Mouse (Mus musculus): Measurements from ENCODE around the gene Acap1. TPM values are rescaled to one million over a fixed set of nuclear protein-coding genes. Genes with fewer than 3 reads are reported as not detected.

Gene Acap1
- polyA plus RNA-seq, 1 experiment: 1.5 TPM

GRCm38 (mm10) chr11:69849128-69849527 is 46.2 kb downstream of the Acap1 start:
- Histone ChIP-seq H3K4me3 (ENCODE audit: low read depth, low read length) (no peak overlapping the region), H3K27ac (ENCODE audit: insufficient read depth, low read length) (no peak overlapping the region), H3K9ac (ENCODE audit: low read depth, poor library complexity, severe bottlenecking) (no peak overlapping the region), H3K9me3 (replicated peaks; ENCODE audit: control insufficient read depth, insufficient read depth, low read length, poor library complexity, severe bottlenecking) (no peaks in the 10 kb centered on the region), H3K4me1 (ENCODE audit: control insufficient read depth, insufficient read depth, low read length) (peaks cover 4% of the 10 kb centered on the region), H3K36me3 (ENCODE audit: control insufficient read depth, insufficient read depth, low read length, poor library complexity, severe bottlenecking) (peaks cover 14% of the 10 kb centered on the region), H3K27me3 (ENCODE audit: control insufficient read depth, insufficient read depth, low read length, poor library complexity, severe bottlenecking) (no peaks in the 10 kb centered on the region)
- TF ChIP-seq POLR2A (IDR thresholded peaks at IDR 0.05; ENCODE audit: insufficient read depth, low read length): no peak
- TF ChIP-seq CTCF (IDR thresholded peaks at IDR 0.05; ENCODE audit: low read depth, low read length): no peak
- no peak for TF ChIP-seq EP300 (IDR thresholded peaks at IDR 0.05; ENCODE audit: insufficient read depth, low read depth, low read length)

DNA sequence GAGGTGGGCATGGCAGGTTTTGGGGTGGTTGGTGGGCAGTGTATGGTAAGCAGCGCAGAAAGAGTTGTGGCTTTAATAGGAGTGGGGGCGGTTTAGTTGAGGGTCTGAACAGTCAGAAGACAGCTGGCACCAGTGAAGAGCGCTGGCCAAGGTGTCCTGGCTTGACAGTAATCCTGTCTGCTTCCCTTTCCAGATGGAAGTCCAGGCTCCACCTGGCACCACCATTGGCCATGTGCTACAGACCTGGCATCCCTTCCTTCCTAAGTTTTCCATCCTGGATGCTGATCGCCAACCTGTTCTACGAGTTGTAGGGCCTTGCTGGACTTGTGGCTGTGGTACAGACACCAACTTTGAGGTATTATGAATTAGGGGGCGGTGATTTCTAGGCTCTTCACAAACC is 47.3 kb downstream of the Acap1 start:
- Histone ChIP-seq H3K4me1 (ENCODE audit: control insufficient read depth, insufficient read depth, low read length) (peaks cover 4% of the 10 kb centered on the region), H3K27me3 (ENCODE audit: control insufficient read depth, insufficient read depth, low read length, poor library complexity, severe bottlenecking) (no peaks in the 10 kb centered on the region), H3K27ac (ENCODE audit: insufficient read depth, low read length) (no peak overlapping the region), H3K9me3 (replicated peaks; ENCODE audit: control insufficient read depth, insufficient read depth, low read length, poor library complexity, severe bottlenecking) (no peaks in the 10 kb centered on the region), H3K9ac (ENCODE audit: low read depth, poor library complexity, severe bottlenecking) (0 out of 2 replicates have a peak overlapping the region, but pooled peaks have one; percentile 48), H3K4me3 (ENCODE audit: low read depth, low read length) (peak overlapping the region; percentile 76; the same call in 1 of the 2 replicates), H3K36me3 (ENCODE audit: control insufficient read depth, insufficient read depth, low read length, poor library complexity, severe bottlenecking) (peaks cover 14% of the 10 kb centered on the region)
- no peak for TF ChIP-seq POLR2A (IDR thresholded peaks at IDR 0.05; ENCODE audit: insufficient read depth, low read length)
- TF ChIP-seq EP300 (IDR thresholded peaks at IDR 0.05; ENCODE audit: insufficient read depth, low read depth, low read length): no peak
- no peak for TF ChIP-seq CTCF (IDR thresholded peaks at IDR 0.05; ENCODE audit: low read depth, low read length)

DNA sequence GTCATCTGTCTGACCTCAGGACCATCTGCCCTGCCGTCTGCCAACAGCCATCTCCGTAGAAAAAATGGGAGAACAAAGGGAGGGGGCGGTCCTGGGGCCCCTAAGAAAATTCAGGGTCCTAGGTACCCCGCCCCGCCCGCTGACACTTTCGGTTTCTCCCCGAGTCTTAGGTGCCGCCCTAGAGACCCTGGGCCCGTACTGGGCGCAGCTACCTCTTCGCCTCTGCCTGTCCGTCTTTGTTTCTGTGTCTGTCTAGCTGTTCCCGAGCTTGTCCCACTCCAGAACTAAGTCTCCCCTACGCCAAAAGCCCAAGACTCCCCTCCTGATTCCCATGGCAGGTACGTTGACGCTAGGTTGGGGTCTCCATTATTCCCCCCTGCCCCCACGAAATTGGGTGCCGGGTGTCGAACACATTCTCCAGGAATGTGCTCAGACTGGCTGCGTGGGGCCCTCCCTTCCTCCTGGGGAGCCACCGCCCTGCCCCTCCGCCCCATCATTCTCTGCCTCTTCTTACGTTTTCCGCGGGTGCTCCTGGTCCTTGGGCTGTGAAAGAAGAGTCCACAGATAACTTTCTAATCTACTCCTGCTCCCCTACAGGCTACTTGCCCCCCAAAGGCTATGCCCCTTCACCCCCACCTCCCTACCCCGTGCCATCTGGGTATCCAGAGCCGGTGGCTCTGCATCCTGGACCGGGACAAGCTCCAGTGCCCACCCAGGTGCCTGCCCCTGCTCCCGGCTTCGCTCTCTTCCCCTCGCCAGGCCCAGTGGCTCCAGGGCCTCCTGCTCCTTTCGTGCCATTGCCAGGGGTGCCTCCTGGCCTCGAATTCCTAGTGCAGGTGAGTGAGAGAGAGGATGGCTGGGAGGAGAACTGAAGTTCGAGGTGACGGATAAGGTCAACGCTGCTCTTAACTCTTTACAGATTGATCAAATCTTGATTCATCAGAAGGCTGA is 48.3 kb downstream of the Acap1 start:
- Histone ChIP-seq H3K9me3 (replicated peaks; ENCODE audit: control insufficient read depth, insufficient read depth, low read length, poor library complexity, severe bottlenecking) (no peaks in the 10 kb centered on the region), H3K4me3 (ENCODE audit: low read depth, low read length) (peak overlapping the region; percentile 76), H3K9ac (ENCODE audit: low read depth, poor library complexity, severe bottlenecking) (peak overlapping the region; percentile 48), H3K27ac (ENCODE audit: insufficient read depth, low read length) (no peak overlapping the region), H3K27me3 (ENCODE audit: control insufficient read depth, insufficient read depth, low read length, poor library complexity, severe bottlenecking) (no peaks in the 10 kb centered on the region), H3K4me1 (ENCODE audit: control insufficient read depth, insufficient read depth, low read length) (peaks cover 4% of the 10 kb centered on the region), H3K36me3 (ENCODE audit: control insufficient read depth, insufficient read depth, low read length, poor library complexity, severe bottlenecking) (peaks cover 14% of the 10 kb centered on the region)
- TF ChIP-seq EP300 (IDR thresholded peaks at IDR 0.05; ENCODE audit: insufficient read depth, low read depth, low read length): no peak
- TF ChIP-seq CTCF (IDR thresholded peaks at IDR 0.05; ENCODE audit: low read depth, low read length): no peak
- no peak for TF ChIP-seq POLR2A (IDR thresholded peaks at IDR 0.05; ENCODE audit: insufficient read depth, low read length)

GRCm38 (mm10) chr11:69846198-69846680 is 49.1 kb downstream of the Acap1 start, which contains the start of gene Plscr3:
Gene Plscr3 (plus strand): TSS chr11:69846376.
- Histone ChIP-seq H3K27ac (ENCODE audit: insufficient read depth, low read length) (peak within 1 kb of the TSS; percentile 59), H3K36me3 (ENCODE audit: control insufficient read depth, insufficient read depth, low read length, poor library complexity, severe bottlenecking) (peaks cover 7% of the 10 kb centered on the region), H3K4me1 (ENCODE audit: control insufficient read depth, insufficient read depth, low read length) (peaks cover 4% of the 10 kb centered on the region), H3K27me3 (ENCODE audit: control insufficient read depth, insufficient read depth, low read length, poor library complexity, severe bottlenecking) (no peaks in the 10 kb centered on the region), H3K4me3 (ENCODE audit: low read depth, low read length) (peak within 1 kb of the TSS; percentile 80), H3K9ac (ENCODE audit: low read depth, poor library complexity, severe bottlenecking) (peak within 1 kb of the TSS; percentile 48), H3K9me3 (replicated peaks; ENCODE audit: control insufficient read depth, insufficient read depth, low read length, poor library complexity, severe bottlenecking) (no peaks in the 10 kb centered on the region)
- TF ChIP-seq POLR2A (IDR thresholded peaks at IDR 0.05; ENCODE audit: insufficient read depth, low read length) (peak; percentile 86), CTCF (IDR thresholded peaks at IDR 0.05; ENCODE audit: low read depth, low read length) (no peak)

GRCm38 (mm10) chr11:69838714-69839104 is 56.6 kb downstream of the Acap1 start:
- Histone ChIP-seq H3K4me3 (ENCODE audit: low read depth, low read length) (peak overlapping the region; percentile 96), H3K9me3 (replicated peaks; ENCODE audit: control insufficient read depth, insufficient read depth, low read length, poor library complexity, severe bottlenecking) (no peaks in the 10 kb centered on the region), H3K27me3 (ENCODE audit: control insufficient read depth, insufficient read depth, low read length, poor library complexity, severe bottlenecking) (no peaks in the 10 kb centered on the region), H3K36me3 (ENCODE audit: control insufficient read depth, insufficient read depth, low read length, poor library complexity, severe bottlenecking) (no peaks in the 10 kb centered on the region), H3K27ac (ENCODE audit: insufficient read depth, low read length) (peak overlapping the region; percentile 49), H3K9ac (ENCODE audit: low read depth, poor library complexity, severe bottlenecking) (peak overlapping the region; percentile 76), H3K4me1 (ENCODE audit: control insufficient read depth, insufficient read depth, low read length) (no peaks in the 10 kb centered on the region)
- no peak for TF ChIP-seq POLR2A (IDR thresholded peaks at IDR 0.05; ENCODE audit: insufficient read depth, low read length)
- no peak for TF ChIP-seq EP300 (IDR thresholded peaks at IDR 0.05; ENCODE audit: insufficient read depth, low read depth, low read length)
- TF ChIP-seq CTCF (IDR thresholded peaks at IDR 0.05; ENCODE audit: low read depth, low read length): no peak

Measured in ES-Bruce4 (cell line).